ENCODE assay signal across 7 mouse cellular contexts in the genomic region with DNA sequence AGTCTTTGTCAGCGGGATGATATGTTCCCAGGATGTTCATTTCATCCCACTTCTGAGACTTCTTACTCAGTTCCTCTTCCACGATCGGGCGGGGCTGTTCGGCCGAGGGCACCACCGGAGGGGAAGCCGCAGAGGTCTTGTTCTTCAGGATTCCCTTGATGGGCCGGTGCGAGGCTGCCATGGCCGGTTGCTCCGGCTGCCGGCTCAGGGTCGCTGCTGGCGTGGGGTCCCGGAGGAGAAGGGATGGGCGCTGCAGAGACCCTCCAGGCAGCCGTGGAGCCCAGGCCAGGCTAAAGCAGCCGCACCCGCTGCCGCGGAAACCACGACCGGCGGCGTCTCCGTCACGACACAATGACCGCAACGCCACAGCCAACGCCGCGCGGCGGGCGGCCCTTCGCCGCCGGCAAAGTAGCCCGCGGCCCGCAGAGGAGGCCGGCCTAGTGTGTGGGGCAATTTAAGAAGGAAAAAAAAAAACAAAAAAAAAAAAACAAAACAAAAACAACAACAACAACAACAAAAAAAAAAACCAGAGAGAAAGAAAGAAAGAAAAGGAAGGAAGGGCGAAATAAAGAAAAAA. TPM values are rescaled to one million over a fixed set of nuclear protein-coding genes. Genes with fewer than 3 reads are reported as not detected.
DNase-seq lines count a peak whose midpoint lies in the region; ATAC-seq and TF ChIP-seq lines count a peak whose summit lies in the region.
"Not testable (repeated sequence)": the region's sequence is repeated elsewhere in the genome, so short reads cannot be mapped to it uniquely, and the experiment has no call there.

No protein-coding gene starts in this region.

- not testable (repeated sequence) for H3K9me3 ChIP-seq in forebrain, embryonic 11.5 days (ENCODE audit: control insufficient read depth, low read length); heart, embryonic 15.5 days (replicated peaks); intestine, embryonic 16.5 days (ENCODE audit: control insufficient read depth, low read length); limb, embryonic 13.5 days; lung, postnatal 0 days (ENCODE audit: low read length); neural tube, embryonic 14.5 days (ENCODE audit: control insufficient read depth, low read length)

- DNase-seq in cerebellum, postnatal 14 days, result peak; percentile 7 to 16
- DNase-seq in forebrain, embryonic 11.5 days (ENCODE audit: low spot score), result peak; percentile 57
- not testable (repeated sequence) for DNase-seq in lung, postnatal 0 days (ENCODE audit: low spot score)

- H3K4me3 ChIP-seq in forebrain, embryonic 11.5 days (ENCODE audit: low read depth, low read length), result peak overlapping the region; percentile 34
- peak overlapping the region; percentile 56 for H3K4me3 ChIP-seq in heart, embryonic 15.5 days
- H3K4me3 ChIP-seq in intestine, embryonic 16.5 days (ENCODE audit: low read length), result peak overlapping the region; percentile 46
- H3K4me3 ChIP-seq in limb, embryonic 13.5 days, result peak overlapping the region; percentile 47
- peak overlapping the region; percentile 35 for H3K4me3 ChIP-seq in lung, postnatal 0 days (ENCODE audit: low read depth, low read length)
- H3K4me3 ChIP-seq in neural tube, embryonic 14.5 days (ENCODE audit: low read depth, low read length), result peak overlapping the region; percentile 34

- not testable (repeated sequence) for TF ChIP-seq CTCF in lung, postnatal 0 days (IDR thresholded peaks at IDR 0.05)

- 2% methylated on average over 44 of the region's 44 CpGs for WGBS in forebrain, embryonic 11.5 days
- 1% methylated on average over 44 of the region's 44 CpGs for WGBS in heart, embryonic 15.5 days
- WGBS in intestine, embryonic 16.5 days, result 2% methylated on average over 44 of the region's 44 CpGs
- 3% methylated on average over 44 of the region's 44 CpGs for WGBS in limb, embryonic 13.5 days
- WGBS in lung, postnatal 0 days, result 1% methylated on average over 39 of the region's 44 CpGs
- 1% methylated on average over 40 of the region's 44 CpGs for WGBS in neural tube, embryonic 14.5 days

- H3K4me2 ChIP-seq in forebrain, embryonic 11.5 days (ENCODE audit: low read depth, low read length, severe bottlenecking), result peak overlapping the region; percentile 58
- H3K4me2 ChIP-seq in heart, embryonic 15.5 days, result peak overlapping the region; percentile 83
- peak overlapping the region; percentile 70 for H3K4me2 ChIP-seq in intestine, embryonic 16.5 days (ENCODE audit: low read depth, low read length)
- H3K4me2 ChIP-seq in limb, embryonic 13.5 days (replicated peaks), result peak overlapping the region; percentile 72
- H3K4me2 ChIP-seq in lung, postnatal 0 days (replicated peaks; ENCODE audit: low read depth, low read length), result peak overlapping the region; percentile 63
- peak overlapping the region; percentile 55 for H3K4me2 ChIP-seq in neural tube, embryonic 14.5 days (ENCODE audit: low read depth, low read length)

- not testable (repeated sequence) for H3K27ac ChIP-seq in forebrain, embryonic 11.5 days (ENCODE audit: low read depth, low read length); heart, embryonic 15.5 days; intestine, embryonic 16.5 days (ENCODE audit: low read length); limb, embryonic 13.5 days; lung, postnatal 0 days (ENCODE audit: low read length); neural tube, embryonic 14.5 days (ENCODE audit: low read depth, low read length)

- peaks cover 11% of the 10 kb centered on the region; the same call in 1 of the 2 replicates for H3K27me3 ChIP-seq in forebrain, embryonic 11.5 days (ENCODE audit: control insufficient read depth, insufficient read depth, low read length)
- peaks cover 23% of the 10 kb centered on the region; the same call in 1 of the 2 replicates for H3K27me3 ChIP-seq in heart, embryonic 15.5 days
- not testable (repeated sequence) for H3K27me3 ChIP-seq in intestine, embryonic 16.5 days (replicated peaks; ENCODE audit: control insufficient read depth, insufficient read depth, low read length); lung, postnatal 0 days (replicated peaks; ENCODE audit: insufficient read depth, low read length); neural tube, embryonic 14.5 days (ENCODE audit: control insufficient read depth, insufficient read depth, low read length)
- peaks cover 31% of the 10 kb centered on the region for H3K27me3 ChIP-seq in limb, embryonic 13.5 days

- not testable (repeated sequence) for H3K36me3 ChIP-seq in forebrain, embryonic 11.5 days (ENCODE audit: control insufficient read depth, insufficient read depth, low read length); heart, embryonic 15.5 days; intestine, embryonic 16.5 days (ENCODE audit: control insufficient read depth, insufficient read depth, low read length); limb, embryonic 13.5 days; lung, postnatal 0 days (ENCODE audit: insufficient read depth, low read length); neural tube, embryonic 14.5 days (ENCODE audit: control insufficient read depth, insufficient read depth, low read length)

- not testable (repeated sequence) for ATAC-seq in forebrain, embryonic 11.5 days (replicated peaks; ENCODE audit: low FRiP score); heart, embryonic 15.5 days (replicated peaks; ENCODE audit: insufficient number of reproducible peaks, insufficient read depth, low FRiP score, low read depth); intestine, embryonic 16.5 days; limb, embryonic 13.5 days (ENCODE audit: low FRiP score, low read depth); lung, postnatal 0 days; neural tube, embryonic 14.5 days (ENCODE audit: low read depth)

- H3K9ac ChIP-seq in forebrain, embryonic 11.5 days (ENCODE audit: low read length), result peak overlapping the region; percentile 44; the same call in 1 of the 2 replicates
- peak overlapping the region; percentile 41 for H3K9ac ChIP-seq in heart, embryonic 15.5 days
- H3K9ac ChIP-seq in intestine, embryonic 16.5 days (ENCODE audit: low read depth, low read length), result 0 out of 2 replicates have a peak overlapping the region, but pooled peaks have one; percentile 37
- peak overlapping the region; percentile 56 for H3K9ac ChIP-seq in limb, embryonic 13.5 days
- H3K9ac ChIP-seq in lung, postnatal 0 days (replicated peaks; ENCODE audit: low read depth); neural tube, embryonic 14.5 days (replicated peaks; ENCODE audit: low read depth, low read length): not testable (repeated sequence)

- not testable (repeated sequence) for H3K4me1 ChIP-seq in forebrain, embryonic 11.5 days (replicated peaks; ENCODE audit: control insufficient read depth, insufficient read depth, low read length); heart, embryonic 15.5 days (replicated peaks); intestine, embryonic 16.5 days (ENCODE audit: control insufficient read depth, insufficient read depth, low read length); limb, embryonic 13.5 days; lung, postnatal 0 days (ENCODE audit: insufficient read depth, low read depth, low read length); neural tube, embryonic 14.5 days (ENCODE audit: control insufficient read depth, insufficient read depth, low read length)

- not testable (repeated sequence) for TF ChIP-seq EP300 in lung, postnatal 0 days (IDR thresholded peaks at IDR 0.05)

RNA-seq across cellular contexts. Expression of a gene that starts 10.0 kb away (rescaled TPM):
- polyA plus RNA-seq in forebrain, embryonic 11.5 days (2014; fragmentation: Nextera tagmentation; extraction: Ambion mirVana), result 2.7 and 2.9 TPM in 2 replicates
- 0.05 and 0.20 TPM in 2 replicates for polyA plus RNA-seq in heart, embryonic 15.5 days (2015; fragmentation: Nextera tagmentation; extraction: Ambion mirVana)
- 1.2 TPM in 2 replicates for polyA plus RNA-seq in intestine, embryonic 16.5 days (2015; fragmentation: Nextera tagmentation; extraction: Ambion mirVana)
- polyA plus RNA-seq in limb, embryonic 13.5 days (2015; fragmentation: Nextera tagmentation; extraction: Ambion mirVana), result 11.7 and 15.2 TPM in 2 replicates
- not detected in 2 replicates for polyA plus RNA-seq in lung, postnatal 0 days (2015; fragmentation: Nextera tagmentation; extraction: Ambion mirVana)
- 0.88 and 1.1 TPM in 2 replicates for polyA plus RNA-seq in neural tube, embryonic 14.5 days (2014; fragmentation: Nextera tagmentation; extraction: Ambion mirVana)
